In the genomic region with DNA sequence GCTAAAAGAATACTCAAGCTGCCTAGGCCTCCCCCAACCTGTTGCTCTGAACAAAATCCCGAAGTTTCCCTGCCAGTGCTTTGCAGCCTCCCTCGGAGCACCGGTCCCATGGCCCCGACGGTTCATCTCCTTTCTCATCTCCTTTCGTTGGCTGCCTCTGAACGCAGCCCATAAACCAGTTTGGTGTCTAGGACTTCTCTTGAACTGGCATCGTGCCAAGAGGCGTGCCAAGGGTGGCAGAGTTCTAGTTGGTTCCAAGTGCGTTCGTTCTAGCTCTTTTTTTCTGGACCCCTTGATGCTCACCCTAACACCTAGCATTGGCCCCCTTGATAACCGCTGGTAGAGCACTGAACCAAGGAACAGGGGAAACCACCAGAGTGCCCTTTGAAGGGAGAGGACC, we compare ENCODE assay signal across 18 mouse cellular contexts. TPM values are rescaled to one million over a fixed set of nuclear protein-coding genes. Genes with fewer than 3 reads are reported as not detected.
DNase-seq lines count a peak whose midpoint lies in the region; ATAC-seq and TF ChIP-seq lines count a peak whose summit lies in the region.
"Had no signal": no experiment of that assay in that cellular context is flagged by ENCODE, and none has a peak within 500 bp of the region (broad histone marks: within the 10 kb centered on the region; RNA-seq: fewer than 3 reads in every experiment).

No protein-coding gene starts in this region.

- H3K4me3 ChIP-seq in forebrain, embryonic 13.5 days: no peak overlapping the region
- H3K4me3 ChIP-seq in forebrain, embryonic 10.5 days: no peak overlapping the region
- H3K4me3 ChIP-seq in hindbrain, postnatal 0 days (ENCODE audit: low read length): peak overlapping the region; percentile 26; the same call in 1 of the 2 replicates
- H3K4me3 ChIP-seq in neural tube, embryonic 15.5 days (replicated peaks): peak overlapping the region; percentile 34
- H3K4me3 ChIP-seq: myocyte had no signal

- no peak for ATAC-seq in forebrain, embryonic 13.5 days
- no peak for ATAC-seq in hindbrain, postnatal 0 days
- no peak for ATAC-seq in neural tube, embryonic 15.5 days (ENCODE audit: low FRiP score)
- ATAC-seq: forebrain, embryonic 16.5 days had no signal

- peaks cover 12% of the 10 kb centered on the region for H3K4me1 ChIP-seq in forebrain, embryonic 13.5 days
- peaks cover 35% of the 10 kb centered on the region for H3K4me1 ChIP-seq in forebrain, embryonic 10.5 days
- no peaks in the 10 kb centered on the region for H3K4me1 ChIP-seq in hindbrain, postnatal 0 days (ENCODE audit: insufficient read depth, low read length)
- H3K4me1 ChIP-seq in neural tube, embryonic 15.5 days: peaks cover 15% of the 10 kb centered on the region

- no peak overlapping the region for H3K27ac ChIP-seq in forebrain, embryonic 13.5 days
- no peak overlapping the region for H3K27ac ChIP-seq in forebrain, embryonic 10.5 days
- no peak overlapping the region for H3K27ac ChIP-seq in hindbrain, postnatal 0 days
- no peak overlapping the region for H3K27ac ChIP-seq in neural tube, embryonic 15.5 days (replicated peaks)
- H3K27ac ChIP-seq: macrophage had no signal

- no peak for DNase-seq in forebrain, embryonic 10.5 days (ENCODE audit: extremely low spot score, low spot score)
- peak; percentile 32 for DNase-seq in lung, postnatal 14 days
- no peak for DNase-seq in lung, postnatal 10 days
- DNase-seq in hindbrain, postnatal 0 days (ENCODE audit: low spot score): no peak
- no peak for DNase-seq in layer of hippocampus, postnatal 10 days (ENCODE audit: low spot score in 2 of 2)
- DNase-seq: gastrocnemius, postnatal 25 days; spleen, adult 18-20 months; thymus, adult 18-20 months had no signal

- TF ChIP-seq CTCF in hindbrain, postnatal 0 days (IDR thresholded peaks at IDR 0.05; ENCODE audit: low read depth): no peak

- 51% methylated on average over 12 of the region's 12 CpGs for WGBS in forebrain, embryonic 13.5 days
- 60% methylated on average over 12 of the region's 12 CpGs for WGBS in forebrain, embryonic 10.5 days
- WGBS in hindbrain, postnatal 0 days: 47% methylated on average over 12 of the region's 12 CpGs
- WGBS in neural tube, embryonic 15.5 days: 58% methylated on average over 12 of the region's 12 CpGs

- H3K9me3 ChIP-seq in forebrain, embryonic 13.5 days (replicated peaks): no peaks in the 10 kb centered on the region
- no peaks in the 10 kb centered on the region for H3K9me3 ChIP-seq in forebrain, embryonic 10.5 days
- H3K9me3 ChIP-seq in hindbrain, postnatal 0 days (ENCODE audit: low read length): no peaks in the 10 kb centered on the region
- H3K9me3 ChIP-seq in neural tube, embryonic 15.5 days (replicated peaks): no peaks in the 10 kb centered on the region

- peaks cover 80% of the 10 kb centered on the region for H3K27me3 ChIP-seq in forebrain, embryonic 13.5 days
- H3K27me3 ChIP-seq in forebrain, embryonic 10.5 days (ENCODE audit: poor library complexity, severe bottlenecking): peaks cover 88% of the 10 kb centered on the region
- H3K27me3 ChIP-seq in hindbrain, postnatal 0 days (ENCODE audit: insufficient read depth, low read length): peaks cover 12% of the 10 kb centered on the region; the same call in 1 of the 2 replicates
- peaks cover 34% of the 10 kb centered on the region for H3K27me3 ChIP-seq in neural tube, embryonic 15.5 days (replicated peaks)

- H3K4me2 ChIP-seq in forebrain, embryonic 13.5 days: peak overlapping the region; percentile 60
- no peak overlapping the region for H3K4me2 ChIP-seq in hindbrain, postnatal 0 days (ENCODE audit: low read depth, low read length)
- peak overlapping the region; percentile 65 for H3K4me2 ChIP-seq in neural tube, embryonic 15.5 days
- H3K4me2 ChIP-seq: heart, embryonic 11.5 days had no signal

- H3K9ac ChIP-seq in forebrain, embryonic 13.5 days: no peak overlapping the region
- no peak overlapping the region for H3K9ac ChIP-seq in hindbrain, postnatal 0 days (replicated peaks; ENCODE audit: low read length)
- H3K9ac ChIP-seq in neural tube, embryonic 15.5 days (replicated peaks): no peak overlapping the region

- H3K36me3 ChIP-seq in forebrain, embryonic 13.5 days (ENCODE audit: poor library complexity, severe bottlenecking): no peaks in the 10 kb centered on the region
- H3K36me3 ChIP-seq in forebrain, embryonic 10.5 days (replicated peaks): no peaks in the 10 kb centered on the region
- no peaks in the 10 kb centered on the region for H3K36me3 ChIP-seq in hindbrain, postnatal 0 days (ENCODE audit: insufficient read depth, low read length)
- no peaks in the 10 kb centered on the region for H3K36me3 ChIP-seq in neural tube, embryonic 15.5 days

RNA-seq across cellular contexts. Expression of a gene that starts 0.7 kb away (rescaled TPM):
- 0.14 TPM in 1 of 2 replicates, not detected in the other for polyA plus RNA-seq in forebrain, embryonic 13.5 days (2015; fragmentation: Nextera tagmentation; extraction: Ambion mirVana)
- not detected in 2 replicates for polyA plus RNA-seq in forebrain, embryonic 10.5 days (2016; fragmentation: Nextera tagmentation; extraction: Ambion mirVana)
- 2.2 and 3.6 TPM in 2 replicates for total RNA-seq in hindbrain, postnatal 0 days (2014; rRNA removed)
- polyA plus RNA-seq in hindbrain, postnatal 0 days (2015; fragmentation: Nextera tagmentation; extraction: Ambion mirVana): 2.7 and 2.8 TPM in 2 replicates
- 2.5 and 2.6 TPM in 2 replicates for polyA plus RNA-seq in neural tube, embryonic 15.5 days (2015; fragmentation: Nextera tagmentation; extraction: Ambion mirVana)
- under 1 TPM; 0.45 to 0.53 TPM for total RNA-seq in layer of hippocampus, postnatal 10 days (2021)
- total RNA-seq: common myeloid progenitor, adult 5-6 weeks; gastrocnemius, postnatal 25 days; hematopoietic stem cell, adult 5-6 weeks had no signal
- polyA plus RNA-seq: heart, embryonic 11.5 days; liver, embryonic 11.5 days; macrophage; myocyte had no signal

RNA-seq across cellular contexts. Expression of a gene that starts 13.4 kb away (rescaled TPM):
- polyA plus RNA-seq in forebrain, embryonic 13.5 days (2015; fragmentation: Nextera tagmentation; extraction: Ambion mirVana): not detected in 2 replicates
- 0.05 TPM in 1 of 2 replicates, not detected in the other for polyA plus RNA-seq in forebrain, embryonic 10.5 days (2016; fragmentation: Nextera tagmentation; extraction: Ambion mirVana)
- total RNA-seq in hindbrain, postnatal 0 days (2014; rRNA removed): 0.37 and 0.47 TPM in 2 replicates
- 0.10 and 0.13 TPM in 2 replicates for polyA plus RNA-seq in hindbrain, postnatal 0 days (2015; fragmentation: Nextera tagmentation; extraction: Ambion mirVana)
- 0.09 and 0.14 TPM in 2 replicates for polyA plus RNA-seq in neural tube, embryonic 15.5 days (2015; fragmentation: Nextera tagmentation; extraction: Ambion mirVana)
- total RNA-seq in layer of hippocampus, postnatal 10 days (2021): under 1 TPM; 0.14 to 0.16 TPM
- total RNA-seq: common myeloid progenitor, adult 5-6 weeks; hematopoietic stem cell, adult 5-6 weeks had no signal
- polyA plus RNA-seq: embryonic facial prominence, embryonic 14.5 days; macrophage had no signal

RNA-seq across cellular contexts. Expression of a gene that starts 28.3 kb away (rescaled TPM):
- polyA plus RNA-seq in forebrain, embryonic 13.5 days (2015; fragmentation: Nextera tagmentation; extraction: Ambion mirVana): not detected in 2 replicates
- 0.12 TPM in 1 of 2 replicates, not detected in the other for polyA plus RNA-seq in forebrain, embryonic 10.5 days (2016; fragmentation: Nextera tagmentation; extraction: Ambion mirVana)
- total RNA-seq in hindbrain, postnatal 0 days (2014; rRNA removed): 0.36 and 0.99 TPM in 2 replicates
- 0.20 and 0.34 TPM in 2 replicates for polyA plus RNA-seq in hindbrain, postnatal 0 days (2015; fragmentation: Nextera tagmentation; extraction: Ambion mirVana)
- 0.15 and 0.26 TPM in 2 replicates for polyA plus RNA-seq in neural tube, embryonic 15.5 days (2015; fragmentation: Nextera tagmentation; extraction: Ambion mirVana)
- total RNA-seq in layer of hippocampus, postnatal 10 days (2021): not detected
- total RNA-seq: common myeloid progenitor, adult 5-6 weeks; gastrocnemius, postnatal 25 days; hematopoietic stem cell, adult 5-6 weeks had no signal
- polyA plus RNA-seq: embryonic facial prominence, embryonic 14.5 days; heart, embryonic 11.5 days; liver, embryonic 11.5 days; macrophage had no signal

RNA-seq across cellular contexts. Expression of a gene that starts 32.3 kb away (rescaled TPM):
- polyA plus RNA-seq in forebrain, embryonic 13.5 days (2015; fragmentation: Nextera tagmentation; extraction: Ambion mirVana): 32.9 and 36.4 TPM in 2 replicates
- polyA plus RNA-seq in forebrain, embryonic 10.5 days (2016; fragmentation: Nextera tagmentation; extraction: Ambion mirVana): 16.2 and 18.2 TPM in 2 replicates
- total RNA-seq in hindbrain, postnatal 0 days (2014; rRNA removed): 78.9 and 87.5 TPM in 2 replicates
- polyA plus RNA-seq in hindbrain, postnatal 0 days (2015; fragmentation: Nextera tagmentation; extraction: Ambion mirVana): 55.3 and 58.1 TPM in 2 replicates
- polyA plus RNA-seq in neural tube, embryonic 15.5 days (2015; fragmentation: Nextera tagmentation; extraction: Ambion mirVana): 49.5 and 55.6 TPM in 2 replicates
- total RNA-seq in layer of hippocampus, postnatal 10 days (2021): 10 to 100 TPM; 78.0 to 79.3 TPM
- polyA plus RNA-seq: macrophage had no signal

RNA-seq across cellular contexts. Expression of a gene that starts 37.8 kb away (rescaled TPM):
- polyA plus RNA-seq in forebrain, embryonic 13.5 days (2015; fragmentation: Nextera tagmentation; extraction: Ambion mirVana): 0.23 and 0.39 TPM in 2 replicates
- polyA plus RNA-seq in forebrain, embryonic 10.5 days (2016; fragmentation: Nextera tagmentation; extraction: Ambion mirVana): 0.45 and 0.49 TPM in 2 replicates
- total RNA-seq in hindbrain, postnatal 0 days (2014; rRNA removed): 8.3 and 10.8 TPM in 2 replicates
- polyA plus RNA-seq in hindbrain, postnatal 0 days (2015; fragmentation: Nextera tagmentation; extraction: Ambion mirVana): 1.8 and 1.9 TPM in 2 replicates
- 2.0 and 2.1 TPM in 2 replicates for polyA plus RNA-seq in neural tube, embryonic 15.5 days (2015; fragmentation: Nextera tagmentation; extraction: Ambion mirVana)
- 1 to 10 TPM; 7.6 to 8.1 TPM for total RNA-seq in layer of hippocampus, postnatal 10 days (2021)

Comparison
In these comparisons a context has a peak if more than half of its experiments do, and no peak if none do; other contexts are left out.
1. H3K4me3 ChIP-seq: peak in hindbrain, postnatal 0 days (single experiment) and neural tube, embryonic 15.5 days (single experiment); none in forebrain, embryonic 13.5 days (single experiment) and forebrain, embryonic 10.5 days (single experiment).